Mouse (Mus musculus): ENCODE measurements at regions not wholly inside any gene's neighbourhood (a gene's known extent, or its start where the extent isn't known, plus 50 kb on each side); places are given as distances from the start of the nearest gene placed in this dataset.
A peak's percentile ranks its signal among the peaks of the same experiment; 100 is the strongest.

DNA sequence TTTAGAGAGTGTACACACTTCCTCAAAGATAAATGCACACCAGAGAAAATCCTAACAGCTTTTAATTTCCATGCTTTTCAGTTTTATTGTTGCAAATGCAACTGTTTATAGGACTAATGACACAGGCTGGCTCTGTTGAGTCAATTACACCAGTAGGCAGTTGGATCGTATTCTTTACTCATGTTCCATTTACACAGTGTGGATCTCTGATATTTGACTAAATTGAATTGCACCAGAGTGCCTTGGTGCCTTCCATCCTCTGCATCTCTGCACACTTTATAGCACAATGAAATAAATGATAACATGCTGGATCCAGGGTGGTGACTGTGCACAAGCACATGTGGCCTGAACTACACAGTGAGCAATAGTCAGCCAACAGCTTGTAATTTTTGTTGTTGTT, 787.0 kb upstream of the Arrdc4 start:
- no peak for DNase-seq
- intact Hi-C loops (cut with DNase I), result no loop called here
- Histone ChIP-seq H3K27ac (no peak overlapping the region), H3K4me3 (no peak overlapping the region)
- TF ChIP-seq CTCF (IDR thresholded peaks at IDR 0.05), result no peak

- no peak for TF ChIP-seq CTCF (IDR thresholded peaks at IDR 0.05)
- no peak for DNase-seq
- no peak overlapping the region for H3K4me3 ChIP-seq
- no peak overlapping the region for H3K27ac ChIP-seq
- intact Hi-C loops (cut with DNase I), result no loop called here
These were observed 764.9 kb upstream of the Arrdc4 start for GRCm38 (mm10) chr7:69513966-69514365.

- Histone ChIP-seq H3K4me3 (no peak overlapping the region), H3K27ac (no peak overlapping the region)
- no peak for DNase-seq
- intact Hi-C loops (cut with DNase I), result no loop called here
- TF ChIP-seq CTCF (IDR thresholded peaks at IDR 0.05), result no peak
These were observed 761.3 kb upstream of the Arrdc4 start for GRCm38 (mm10) chr7:69510389-69510788.

- intact Hi-C loops (cut with DNase I), result no loop called here
- peak overlapping the region; percentile 48 for H3K4me3 ChIP-seq
- no peak for TF ChIP-seq CTCF (IDR thresholded peaks at IDR 0.05)
- peak overlapping the region; percentile 40; the same call in 1 of the 2 replicates for H3K27ac ChIP-seq
- no peak for DNase-seq
These were observed 744.3 kb upstream of the Arrdc4 start for GRCm38 (mm10) chr7:69493062-69493930.

DNA sequence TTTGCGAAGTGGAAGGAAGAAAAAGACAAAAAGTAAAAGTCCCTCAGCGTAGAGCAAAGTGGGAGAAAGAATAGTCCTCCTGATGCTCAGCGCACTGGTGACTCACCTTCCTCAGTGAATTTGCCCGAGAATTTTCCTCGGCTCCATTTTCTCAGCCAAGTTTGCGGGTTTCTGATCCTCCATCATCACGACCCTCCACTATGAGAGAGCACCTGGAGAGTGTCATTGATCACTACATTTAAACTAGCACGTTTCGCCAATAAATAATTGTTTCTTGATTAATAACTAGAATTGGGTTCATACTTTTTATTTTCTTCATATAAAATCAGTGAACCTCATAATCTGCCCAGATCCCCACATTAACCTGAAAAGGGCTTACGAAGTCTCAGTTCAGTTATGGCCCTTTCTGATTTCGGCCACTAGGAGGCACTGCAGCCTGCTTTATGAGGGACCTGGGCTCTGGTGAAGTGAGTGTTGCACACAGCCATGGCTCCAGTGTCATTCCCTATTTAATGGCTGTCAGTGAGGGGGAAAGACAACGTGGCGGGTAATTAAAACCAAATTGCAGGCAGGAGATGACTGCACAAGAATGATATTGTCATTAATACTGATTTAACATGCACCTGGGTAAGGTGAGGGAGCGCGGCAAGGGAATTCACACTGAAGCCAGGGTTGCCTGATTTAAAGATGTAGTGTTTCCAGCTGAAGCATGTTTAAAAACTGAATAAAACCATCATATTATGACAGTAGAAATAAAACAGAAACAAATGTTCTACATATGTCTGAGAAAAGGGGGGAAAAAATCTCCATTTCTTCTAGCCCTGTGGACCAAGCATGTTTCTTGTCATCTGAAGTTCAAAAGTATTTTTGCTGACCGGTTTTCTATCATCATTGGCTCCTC, 741.8 kb upstream of the Arrdc4 start:
- H3K4me3 ChIP-seq, result no peak overlapping the region
- DNase-seq, result peak; percentile 58
- peak; percentile 87 for TF ChIP-seq CTCF (IDR thresholded peaks at IDR 0.05)
- intact Hi-C loops (cut with DNase I), result loop anchor here (2.0 kb wide), 1 partner anchor 1922 kb away; no protein-coding TSS in a partner anchor
- no peak overlapping the region for H3K27ac ChIP-seq

- TF ChIP-seq CTCF (IDR thresholded peaks at IDR 0.05), result no peak
- DNase-seq, result no peak
- Histone ChIP-seq H3K4me3 (no peak overlapping the region), H3K27ac (no peak overlapping the region)
- intact Hi-C loops (cut with DNase I), result no loop called here
These were observed 739.6 kb upstream of the Arrdc4 start for GRCm38 (mm10) chr7:69488630-69489029.

GRCm38 (mm10) chr7:69487111-69487510, 738.1 kb upstream of the Arrdc4 start:
- no peak overlapping the region for H3K27ac ChIP-seq
- TF ChIP-seq CTCF (IDR thresholded peaks at IDR 0.05), result no peak
- intact Hi-C loops (cut with DNase I), result no loop called here
- H3K4me3 ChIP-seq, result no peak overlapping the region
- no peak for DNase-seq

GRCm38 (mm10) chr7:69484552-69484951, 735.5 kb upstream of the Arrdc4 start:
- no peak for DNase-seq
- intact Hi-C loops (cut with DNase I), result no loop called here

More at GRCm38 (mm10) chr7:69484552-69484951, 735.5 kb upstream of the Arrdc4 start:
- no peak for TF ChIP-seq CTCF (IDR thresholded peaks at IDR 0.05)
- H3K4me3 ChIP-seq, result no peak overlapping the region
- H3K27ac ChIP-seq, result no peak overlapping the region
